Mouse (Mus musculus): ENCODE data around the gene Foxl2. TPM values are rescaled to one million over a fixed set of nuclear protein-coding genes. Genes with fewer than 3 reads are reported as not detected.

Gene Foxl2
- total RNA-seq, 2 experiments from 2014 or later = 0.89 to 1.1 TPM

- no peak for DNase-seq (ENCODE audit: low spot score in 2 of 2)
These were observed 6.7 kb downstream of the Foxl2 start for GRCm38 (mm10) chr9:98961591-98962477.

DNA sequence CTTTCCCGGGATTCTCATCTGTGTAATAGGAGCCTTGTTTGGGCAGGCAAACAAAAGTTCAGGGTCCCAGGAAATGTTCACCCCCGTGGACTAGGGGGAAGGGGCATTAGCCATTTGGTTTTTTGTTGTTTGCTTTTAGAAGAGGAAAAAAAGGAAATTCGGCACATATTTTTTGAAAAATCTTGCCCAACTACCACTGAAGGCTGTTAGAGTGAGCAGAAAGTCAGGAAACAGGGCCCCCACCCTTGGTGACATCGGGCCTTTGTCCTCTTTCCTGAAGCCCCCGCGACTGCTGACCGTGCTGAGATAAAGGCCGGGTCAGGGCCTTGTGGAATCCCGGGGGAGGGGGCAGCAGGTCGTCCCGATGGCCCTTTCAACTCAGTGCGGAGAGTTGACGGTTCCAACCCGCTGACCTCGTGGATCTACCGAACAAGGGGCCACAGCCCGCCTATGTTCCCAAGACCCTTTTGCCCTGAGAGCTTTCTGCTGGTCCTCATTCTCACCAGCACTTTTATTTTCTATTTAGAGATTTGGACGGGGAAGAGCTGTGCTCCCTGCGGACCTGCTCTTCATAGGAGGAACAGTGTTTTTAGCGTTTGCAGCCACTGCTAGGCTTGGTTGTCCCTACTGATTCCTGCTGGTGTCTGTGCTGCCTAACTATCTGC lies 7.5 kb downstream of the Foxl2 start:
- DNase-seq (ENCODE audit: low spot score in 2 of 2) = no peak

- no peak for DNase-seq (ENCODE audit: low spot score in 2 of 2)
These were observed 8.6 kb downstream of the Foxl2 start for GRCm38 (mm10) chr9:98963661-98964060.

DNA sequence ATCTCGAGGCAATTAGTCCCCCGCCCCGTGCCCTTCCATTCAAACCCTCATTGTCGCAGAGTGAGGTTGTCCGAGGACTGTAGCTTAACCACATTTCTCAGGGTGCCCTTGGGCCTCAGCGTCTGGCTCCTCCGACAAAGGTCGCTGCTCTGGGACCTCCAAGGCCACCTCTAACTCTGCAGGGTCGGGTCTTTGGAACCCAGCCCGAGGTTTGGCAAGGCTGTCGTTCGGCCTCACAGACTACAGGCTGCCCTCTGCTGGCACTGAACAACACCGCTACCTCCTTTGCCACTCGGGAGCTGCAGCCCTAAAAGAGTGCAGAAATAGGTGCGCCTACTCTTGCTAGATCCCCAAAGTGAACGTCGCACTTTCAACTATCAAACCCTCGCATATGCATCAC lies 10.0 kb downstream of the Foxl2 start:
- no peak for DNase-seq (ENCODE audit: low spot score in 2 of 2)

DNA sequence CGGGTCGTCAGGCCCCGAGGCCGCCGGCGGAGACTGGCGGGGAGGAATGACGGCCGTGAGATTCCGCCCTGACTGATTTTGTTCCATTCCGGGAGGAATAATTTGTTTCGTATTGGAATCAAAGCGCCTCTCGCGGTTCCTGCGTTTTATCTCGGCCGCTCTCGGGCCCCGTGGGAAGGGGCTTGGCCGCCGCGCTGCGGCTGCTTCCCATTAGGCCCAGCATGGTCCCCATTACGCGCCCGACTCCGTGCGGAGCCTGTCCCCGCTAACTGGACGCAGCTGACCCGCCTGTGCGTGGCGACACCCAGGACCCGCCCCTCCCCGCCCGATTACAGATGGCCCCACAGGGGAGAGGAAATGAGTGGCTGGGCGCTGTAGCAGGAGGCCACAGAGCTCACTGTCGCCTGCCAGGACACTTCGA lies 18.0 kb downstream of the Foxl2 start:
- DNase-seq (ENCODE audit: low spot score in 2 of 2) = no peak

DNA sequence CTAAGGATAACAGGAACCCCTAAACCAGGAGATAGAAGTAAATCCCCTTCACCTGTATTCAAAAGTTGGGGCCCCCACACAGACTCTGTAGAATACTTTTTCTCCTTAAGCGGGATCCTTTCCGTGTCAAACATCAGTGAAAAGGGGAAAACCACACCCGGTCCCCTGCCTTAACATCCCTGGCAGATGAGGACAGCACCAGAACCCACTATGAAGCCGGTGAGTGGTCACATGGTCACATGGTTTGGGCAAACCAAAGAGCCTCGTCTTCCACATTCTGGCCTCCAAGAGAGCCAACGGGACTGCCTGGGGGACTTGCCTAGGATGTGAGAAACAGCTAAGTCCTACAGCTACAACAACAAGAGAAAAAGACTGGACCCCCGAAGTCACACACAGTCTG lies 18.5 kb downstream of the Foxl2 start:
- DNase-seq (ENCODE audit: low spot score in 2 of 2) = no peak

DNA sequence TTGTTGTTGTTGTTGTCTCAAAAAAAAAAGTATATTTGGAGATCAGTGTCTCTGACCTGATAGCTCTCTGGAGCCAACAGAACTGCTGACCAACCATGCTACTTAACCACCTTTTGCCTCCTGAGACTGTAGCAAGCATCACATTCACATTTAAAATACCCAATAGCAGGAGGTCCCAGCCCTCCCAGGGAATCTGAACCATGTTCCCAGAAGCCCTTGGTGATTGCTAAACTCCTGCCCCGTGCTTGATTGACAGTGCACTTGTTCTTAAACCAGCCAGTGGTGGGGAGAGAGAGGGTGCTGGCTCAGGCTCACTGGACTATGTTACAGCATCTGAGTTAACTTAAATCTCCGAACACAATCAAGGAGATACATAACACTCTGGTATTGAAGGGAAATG lies 19.8 kb downstream of the Foxl2 start:
- no peak for DNase-seq (ENCODE audit: low spot score in 2 of 2)

DNA sequence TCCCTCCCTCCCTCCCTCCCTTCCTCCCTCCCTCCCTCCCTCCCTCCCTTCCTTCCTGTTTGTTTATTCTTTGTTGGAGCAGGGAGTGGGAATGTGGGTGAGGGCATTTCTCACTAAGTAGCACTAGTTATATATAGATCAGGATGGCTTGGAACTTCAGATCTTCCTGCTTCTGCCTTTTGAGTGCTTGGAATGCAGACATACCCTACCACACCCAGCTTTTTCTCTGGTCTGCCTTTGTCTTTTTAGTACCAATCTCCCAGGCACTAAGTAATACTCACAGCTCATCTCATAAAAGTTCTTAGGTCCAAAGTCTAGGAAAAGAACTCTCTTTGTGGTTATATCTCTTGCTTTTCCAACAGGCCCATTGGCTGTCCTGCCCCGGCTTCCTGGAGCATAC lies 21.0 kb downstream of the Foxl2 start:
- DNase-seq (ENCODE audit: low spot score in 2 of 2) = no peak

DNA sequence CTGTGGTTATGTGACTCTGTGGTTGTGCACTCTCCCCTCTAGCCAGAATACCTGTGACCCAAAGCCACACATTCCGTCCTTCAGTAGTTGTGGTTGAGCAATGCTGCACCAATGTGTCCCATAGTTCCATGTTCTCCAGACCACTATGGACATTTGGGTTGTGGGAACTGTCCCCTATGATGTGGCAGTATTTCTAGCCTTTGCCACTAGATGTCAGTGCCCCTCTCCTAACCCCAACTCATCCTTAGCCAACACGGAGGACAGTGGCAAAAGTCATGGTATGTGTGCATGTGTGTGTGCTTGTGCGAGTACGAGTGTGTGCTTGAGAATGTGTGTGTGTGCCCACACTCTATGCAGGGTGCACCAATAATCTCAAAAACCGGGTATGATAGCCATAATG lies 21.4 kb downstream of the Foxl2 start:
- no peak for DNase-seq (ENCODE audit: low spot score in 2 of 2)

- peak; percentile 77 to 90 for DNase-seq (ENCODE audit: low spot score in 2 of 2)
These were observed 24.6 kb downstream of the Foxl2 start for GRCm38 (mm10) chr9:98979431-98980416.

GRCm38 (mm10) chr9:98985800-98986475 lies 30.9 kb downstream of the Foxl2 start, which contains the start of gene Faim:
Gene Faim, plus strand, starts transcription at chr9:98986373.
- DNase-seq (ENCODE audit: low spot score in 2 of 2) = peak; percentile 100

- DNase-seq (ENCODE audit: low spot score in 2 of 2) = peak in 1 of 2 experiments; percentile 40
These were observed 31.5 kb downstream of the Foxl2 start for GRCm38 (mm10) chr9:98986476-98987096.

DNA sequence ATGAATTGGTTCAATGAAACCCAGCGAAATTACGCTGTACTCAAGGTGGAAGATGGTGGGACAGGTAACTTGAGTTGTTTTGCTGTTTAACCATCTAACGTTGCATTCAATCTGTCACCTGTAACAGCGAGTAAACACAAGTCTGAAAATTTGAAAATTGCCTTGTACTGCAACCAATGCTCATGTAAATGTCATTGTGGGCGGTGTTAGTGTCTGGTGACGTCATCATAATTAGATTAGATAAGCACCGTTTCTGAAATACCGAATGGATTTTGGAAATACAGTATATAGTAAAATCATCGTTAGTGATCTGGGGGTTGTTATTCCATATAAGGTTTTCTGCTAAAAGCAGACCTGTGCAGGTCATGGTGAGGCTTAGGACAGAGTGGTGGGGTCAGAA lies 32.0 kb downstream of the Foxl2 start:
- no peak for DNase-seq (ENCODE audit: low spot score in 2 of 2)

GRCm38 (mm10) chr9:98994103-98994502 lies 39.0 kb downstream of the Foxl2 start:
- no peak for DNase-seq (ENCODE audit: low spot score in 2 of 2)

DNA sequence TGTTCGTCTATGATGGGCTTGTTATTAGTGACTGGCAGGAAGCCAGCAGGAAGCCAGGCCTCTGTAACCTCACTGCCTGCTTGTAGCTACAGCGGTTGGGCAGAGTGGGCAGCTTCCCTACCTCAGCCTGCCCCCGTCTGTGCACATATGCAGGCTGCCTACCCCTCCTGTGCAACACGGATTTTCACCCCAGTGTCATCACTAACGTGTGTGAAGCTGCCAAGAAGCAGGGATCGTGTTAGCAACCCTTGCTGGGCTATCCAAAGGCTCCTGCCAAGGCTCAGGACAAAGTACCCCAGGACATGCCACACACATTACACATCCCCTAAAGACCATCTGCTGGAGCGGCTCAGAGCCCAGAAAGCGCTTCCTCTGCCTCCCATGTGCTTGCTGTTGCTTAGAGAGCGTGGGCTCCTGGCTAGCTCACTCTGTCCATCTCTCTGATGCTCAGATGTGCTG lies 44.8 kb downstream of the Foxl2 start:
- DNase-seq (ENCODE audit: low spot score in 2 of 2) = peak; percentile 59 to 74

DNA sequence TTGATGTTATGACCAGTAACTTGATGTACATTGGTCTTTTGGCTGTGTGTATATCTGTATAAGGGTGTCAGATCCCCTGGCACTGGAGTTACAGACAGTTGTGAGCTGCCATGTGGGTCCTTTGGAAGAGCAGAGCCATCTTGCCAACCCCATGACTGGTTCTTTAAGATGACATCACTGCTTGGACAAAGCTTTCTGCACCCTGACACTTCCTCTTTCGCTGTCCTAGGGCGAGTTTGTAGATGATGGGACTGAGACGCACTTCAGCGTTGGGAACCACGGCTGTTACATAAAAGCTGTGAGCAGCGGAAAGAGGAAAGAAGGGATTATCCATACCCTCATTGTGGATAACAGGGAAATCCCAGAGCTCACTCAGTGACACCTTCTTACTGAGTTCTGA lies 46.2 kb downstream of the Foxl2 start:
- no peak for DNase-seq (ENCODE audit: low spot score in 2 of 2)
